Mouse (Mus musculus): ENCODE data around the gene Fryl. TPM values are rescaled to one million over a fixed set of nuclear protein-coding genes. Genes with fewer than 3 reads are reported as not detected.
A peak's percentile ranks its signal among the peaks of the same experiment; 100 is the strongest.

The Fryl gene
- total and polyA plus RNA-seq, 2 experiments from 2014 or later, result 17.7 to 53.6 TPM

GRCm38 (mm10) chr5:72972934-72973333 lies 283.5 kb downstream of the Fryl start:
- WGBS, result 42% methylated on average over 5 of the region's 5 CpGs
- Histone ChIP-seq H3K9ac (no peak overlapping the region), H3K27ac (ENCODE audit: low read depth, low read length) (no peak overlapping the region), H3K27me3 (ENCODE audit: insufficient read depth, low read length) (no peaks in the 10 kb centered on the region), H3K4me2 (ENCODE audit: low read depth) (no peak overlapping the region), H3K9me3 (ENCODE audit: low read length) (no peaks in the 10 kb centered on the region), H3K36me3 (ENCODE audit: insufficient read depth) (peaks cover 43% of the 10 kb centered on the region), H3K4me3 (ENCODE audit: low read depth, low read length) (no peak overlapping the region), H3K4me1 (ENCODE audit: insufficient read depth) (no peaks in the 10 kb centered on the region)
- ATAC-seq (peak; percentile 50), DNase-seq (no peak)
- TF ChIP-seq CTCF (IDR thresholded peaks at IDR 0.05; ENCODE audit: low read depth), result 0 out of 2 replicates have a peak, but pooled peaks have one; percentile 29

DNA sequence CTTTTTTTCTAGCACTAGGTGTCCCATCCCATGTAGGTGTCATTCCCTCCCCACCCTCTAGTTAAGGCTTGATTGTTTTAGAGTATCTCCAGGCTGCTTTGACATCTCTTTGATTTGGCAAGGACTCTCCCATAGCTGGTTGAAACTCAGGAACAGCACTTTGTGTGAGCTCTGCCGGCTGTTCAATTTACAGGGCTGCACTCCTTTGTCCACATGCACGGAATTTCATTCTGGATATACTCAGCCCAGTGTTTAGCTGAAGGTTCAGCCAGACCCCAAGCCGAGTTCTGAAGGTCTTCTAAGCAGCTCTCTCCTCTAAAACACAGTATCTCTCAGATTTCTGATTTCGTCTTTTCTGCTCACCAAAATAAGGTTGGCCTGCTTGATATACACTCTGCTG lies 284.0 kb downstream of the Fryl start:
- H3K27ac ChIP-seq (ENCODE audit: low read depth, low read length), result no peak overlapping the region
- H3K36me3 ChIP-seq (ENCODE audit: insufficient read depth), result peaks cover 43% of the 10 kb centered on the region
- WGBS, result 43% methylated on average over 4 of the region's 4 CpGs
- H3K9me3 ChIP-seq (ENCODE audit: low read length), result no peaks in the 10 kb centered on the region
- H3K4me3 ChIP-seq (ENCODE audit: low read depth, low read length), result no peak overlapping the region
- no peak for TF ChIP-seq CTCF (IDR thresholded peaks at IDR 0.05; ENCODE audit: low read depth)
- no peaks in the 10 kb centered on the region for H3K27me3 ChIP-seq (ENCODE audit: insufficient read depth, low read length)
- DNase-seq (no peak), ATAC-seq (no peak)
- no peak overlapping the region for H3K9ac ChIP-seq
- no peak overlapping the region for H3K4me2 ChIP-seq (ENCODE audit: low read depth)
- no peaks in the 10 kb centered on the region for H3K4me1 ChIP-seq (ENCODE audit: insufficient read depth)

Other genes starting within 250 kb of the Fryl start
- 6.5 and 14.2 TPM in 2 replicates for gene Slc10a4, start 249.7 kb downstream of the Fryl start, total RNA-seq (2014; rRNA removed)
- gene Slc10a4, start 249.7 kb downstream of the Fryl start, polyA plus RNA-seq (2015; fragmentation: Nextera tagmentation; extraction: Ambion mirVana), result 21.3 and 27.0 TPM in 2 replicates
- gene Ociad1, start 36.2 kb upstream of the Fryl start, total RNA-seq (2014; rRNA removed), result 237 and 265 TPM in 2 replicates
- 336 and 379 TPM in 2 replicates for gene Ociad1, start 36.2 kb upstream of the Fryl start, polyA plus RNA-seq (2015; fragmentation: Nextera tagmentation; extraction: Ambion mirVana)
- 12.7 and 16.5 TPM in 2 replicates for gene Ociad2, start 84.4 kb upstream of the Fryl start, total RNA-seq (2014; rRNA removed)
- gene Ociad2, start 84.4 kb upstream of the Fryl start, polyA plus RNA-seq (2015; fragmentation: Nextera tagmentation; extraction: Ambion mirVana), result 25.5 and 30.6 TPM in 2 replicates
- 0.14 and 1.5 TPM in 2 replicates for gene Cwh43, start 149.5 kb upstream of the Fryl start, total RNA-seq (2014; rRNA removed)
- gene Cwh43, start 149.5 kb upstream of the Fryl start, polyA plus RNA-seq (2015; fragmentation: Nextera tagmentation; extraction: Ambion mirVana), result 0.51 and 0.65 TPM in 2 replicates
- 27.4 and 28.2 TPM in 2 replicates for gene Dcun1d4, start 224.4 kb upstream of the Fryl start, total RNA-seq (2014; rRNA removed)
- gene Dcun1d4, start 224.4 kb upstream of the Fryl start, polyA plus RNA-seq (2015; fragmentation: Nextera tagmentation; extraction: Ambion mirVana), result 33.7 and 42.4 TPM in 2 replicates